Mouse (Mus musculus) embryonic fibroblast, embryonic 13.5 days (primary cell): ENCODE data around the gene Arid1b.

Experiments
- CTCF ChIP-seq: IDR thresholded peaks from 2 replicates; pipeline ENCODE4 v1.5.1; 2011; ENCODE audit warnings: mild to moderate bottlenecking, control low read depth, low read length, moderate library complexity, borderline replicate concordance; ENCODE audit not compliant: insufficient read depth
- POLR2A ChIP-seq: IDR thresholded peaks from 2 replicates; pipeline ENCODE4 v1.6.1; 2011; ENCODE audit warnings: low read depth, mild to moderate bottlenecking, control low read depth, low read length, moderate library complexity

- TF ChIP-seq POLR2A: no peak
- TF ChIP-seq CTCF: no peak
These were observed 267.1 kb downstream of the Arid1b start for GRCm38 (mm10) chr17:5261131-5261651.
